In genomic region chr7:16783224-16783688, GRCm38 (mm10) we compare ENCODE assay signal across 8 mouse cellular contexts. TPM values are rescaled to one million over a fixed set of nuclear protein-coding genes. Genes with fewer than 3 reads are reported as not detected.
DNase-seq lines count a peak whose midpoint lies in the region; ATAC-seq and TF ChIP-seq lines count a peak whose summit lies in the region.

No protein-coding gene starts in this region.

- H3K4me1 ChIP-seq in ES-Bruce4 (ENCODE audit: control insufficient read depth, insufficient read depth, low read length) = peaks cover 6% of the 10 kb centered on the region
- peaks cover 23% of the 10 kb centered on the region for H3K4me1 ChIP-seq in embryonic facial prominence, embryonic 12.5 days
- H3K4me1 ChIP-seq in hindbrain, embryonic 12.5 days = peaks cover 36% of the 10 kb centered on the region
- peaks cover 62% of the 10 kb centered on the region for H3K4me1 ChIP-seq in liver, embryonic 15.5 days (replicated peaks)

- H3K27me3 ChIP-seq in ES-Bruce4 (ENCODE audit: control insufficient read depth, insufficient read depth, low read length, poor library complexity, severe bottlenecking) = no peaks in the 10 kb centered on the region
- no peaks in the 10 kb centered on the region for H3K27me3 ChIP-seq in embryonic facial prominence, embryonic 12.5 days
- H3K27me3 ChIP-seq in hindbrain, embryonic 12.5 days = no peaks in the 10 kb centered on the region
- no peaks in the 10 kb centered on the region for H3K27me3 ChIP-seq in liver, embryonic 15.5 days

- peak overlapping the region; percentile 99 for H3K4me2 ChIP-seq in embryonic facial prominence, embryonic 12.5 days (replicated peaks)
- peak overlapping the region; percentile 97 for H3K4me2 ChIP-seq in hindbrain, embryonic 12.5 days (replicated peaks)
- peak overlapping the region; percentile 84 for H3K4me2 ChIP-seq in liver, embryonic 15.5 days

- H3K36me3 ChIP-seq in ES-Bruce4 (ENCODE audit: control insufficient read depth, insufficient read depth, low read length, poor library complexity, severe bottlenecking) = peaks cover 18% of the 10 kb centered on the region
- peaks cover 11% of the 10 kb centered on the region; the same call in 1 of the 2 replicates for H3K36me3 ChIP-seq in embryonic facial prominence, embryonic 12.5 days
- H3K36me3 ChIP-seq in hindbrain, embryonic 12.5 days = no peaks in the 10 kb centered on the region
- peaks cover 43% of the 10 kb centered on the region for H3K36me3 ChIP-seq in liver, embryonic 15.5 days (replicated peaks)

- intact Hi-C loops in left cerebral cortex, postnatal 10 days (cut with DNase I) = no loop called here

- TF ChIP-seq POLR2A in ES-Bruce4 (IDR thresholded peaks at IDR 0.05; ENCODE audit: insufficient read depth, low read length) = no peak

- ATAC-seq in embryonic facial prominence, embryonic 12.5 days (ENCODE audit: insufficient number of reproducible peaks, insufficient read depth, low FRiP score, low TSS enrichment) = no peak
- ATAC-seq in hindbrain, embryonic 12.5 days (ENCODE audit: low FRiP score) = no peak
- peak; percentile 93 for ATAC-seq in liver, embryonic 15.5 days (ENCODE audit: insufficient read depth)

- peak overlapping the region; percentile 55; the same call in 1 of the 2 replicates for H3K27ac ChIP-seq in ES-Bruce4 (ENCODE audit: insufficient read depth, low read length)
- H3K27ac ChIP-seq in embryonic facial prominence, embryonic 12.5 days = peak overlapping the region; percentile 46; the same call in 1 of the 2 replicates
- H3K27ac ChIP-seq in hindbrain, embryonic 12.5 days = no peak overlapping the region
- H3K27ac ChIP-seq in liver, embryonic 15.5 days (replicated peaks) = peak overlapping the region; percentile 98

- peak overlapping the region; percentile 94 for H3K9ac ChIP-seq in ES-Bruce4 (ENCODE audit: low read depth, poor library complexity, severe bottlenecking)
- H3K9ac ChIP-seq in embryonic facial prominence, embryonic 12.5 days = peak overlapping the region; percentile 27; the same call in 1 of the 2 replicates
- peak overlapping the region; percentile 38; the same call in 1 of the 2 replicates for H3K9ac ChIP-seq in hindbrain, embryonic 12.5 days
- peak overlapping the region; percentile 98 for H3K9ac ChIP-seq in liver, embryonic 15.5 days

- peak overlapping the region; percentile 99 for H3K4me3 ChIP-seq in ES-Bruce4 (ENCODE audit: low read depth, low read length)
- H3K4me3 ChIP-seq in embryonic facial prominence, embryonic 12.5 days = peak overlapping the region; percentile 68
- peak overlapping the region; percentile 46 for H3K4me3 ChIP-seq in hindbrain, embryonic 12.5 days
- peak overlapping the region; percentile 98 for H3K4me3 ChIP-seq in liver, embryonic 15.5 days (replicated peaks)

- 17% methylated on average over 10 of the region's 10 CpGs for WGBS in embryonic facial prominence, embryonic 12.5 days
- 21% methylated on average over 10 of the region's 10 CpGs for WGBS in hindbrain, embryonic 12.5 days
- whole genome bisulfite sequencing in liver, embryonic 15.5 days (ENCODE audit: insufficient replicate concordance) = 3% methylated on average over 10 of the region's 10 CpGs

- DNase-seq in natural killer cell, adult 2 months (ENCODE audit: low spot score in 2 of 2) = peak; percentile 10 to 24
- DNase-seq in left cerebral cortex, postnatal 10 days (ENCODE audit: extremely low spot score in 1 of 2, low spot score in 2 of 2) = no peak
- no peak for DNase-seq in left cerebral cortex, adult 9 months (ENCODE audit: low spot score in 2 of 2)
- no peak for DNase-seq in right cerebral cortex, postnatal 25 days

- no peak for TF ChIP-seq EP300 in ES-Bruce4 (IDR thresholded peaks at IDR 0.05; ENCODE audit: insufficient read depth, low read depth, low read length)

- TF ChIP-seq CTCF in ES-Bruce4 (IDR thresholded peaks at IDR 0.05; ENCODE audit: low read depth, low read length) = no peak

- H3K9me3 ChIP-seq in ES-Bruce4 (replicated peaks; ENCODE audit: control insufficient read depth, insufficient read depth, low read length, poor library complexity, severe bottlenecking) = no peaks in the 10 kb centered on the region
- no peaks in the 10 kb centered on the region for H3K9me3 ChIP-seq in embryonic facial prominence, embryonic 12.5 days
- H3K9me3 ChIP-seq in hindbrain, embryonic 12.5 days (replicated peaks) = no peaks in the 10 kb centered on the region
- no peaks in the 10 kb centered on the region for H3K9me3 ChIP-seq in liver, embryonic 15.5 days (replicated peaks)

RNA-seq across cellular contexts. Expression of gene Slc1a5, which starts 2.1 kb away (rescaled TPM):
- 101 and 108 TPM in 2 replicates for polyA plus RNA-seq in ES-Bruce4 (2011; ENCODE audit: insufficient read depth, insufficient read length, low read depth, missing spikeins)
- polyA plus RNA-seq in embryonic facial prominence, embryonic 12.5 days (2016; fragmentation: Nextera tagmentation; extraction: Ambion mirVana) = 33.3 and 34.0 TPM in 2 replicates
- polyA plus RNA-seq in hindbrain, embryonic 12.5 days (2016; fragmentation: Nextera tagmentation; extraction: Ambion mirVana) = 20.2 and 20.5 TPM in 2 replicates
- 120 and 144 TPM in 2 replicates for polyA plus RNA-seq in liver, embryonic 15.5 days (2015; fragmentation: Nextera tagmentation; extraction: Ambion mirVana)
- total RNA-seq in left cerebral cortex, postnatal 10 days (2021) = 1 to 10 TPM; 3.9 to 4.3 TPM

RNA-seq across cellular contexts. Expression of gene Strn4, which starts 32.4 kb away (rescaled TPM):
- 53.5 and 55.5 TPM in 2 replicates for polyA plus RNA-seq in ES-Bruce4 (2011; ENCODE audit: insufficient read depth, insufficient read length, low read depth, missing spikeins)
- 149 and 152 TPM in 2 replicates for polyA plus RNA-seq in embryonic facial prominence, embryonic 12.5 days (2016; fragmentation: Nextera tagmentation; extraction: Ambion mirVana)
- polyA plus RNA-seq in hindbrain, embryonic 12.5 days (2016; fragmentation: Nextera tagmentation; extraction: Ambion mirVana) = 180 and 183 TPM in 2 replicates
- 30.9 and 37.8 TPM in 2 replicates for polyA plus RNA-seq in liver, embryonic 15.5 days (2015; fragmentation: Nextera tagmentation; extraction: Ambion mirVana)
- 100 to 1,000 TPM; 269 to 272 TPM for total RNA-seq in left cerebral cortex, postnatal 10 days (2021)

RNA-seq across cellular contexts. Expression of gene Fkrp, which starts 33.3 kb away (rescaled TPM):
- polyA plus RNA-seq in ES-Bruce4 (2011; ENCODE audit: insufficient read depth, insufficient read length, low read depth, missing spikeins) = 14.7 and 17.4 TPM in 2 replicates
- 31.4 and 33.6 TPM in 2 replicates for polyA plus RNA-seq in embryonic facial prominence, embryonic 12.5 days (2016; fragmentation: Nextera tagmentation; extraction: Ambion mirVana)
- 38.7 and 39.1 TPM in 2 replicates for polyA plus RNA-seq in hindbrain, embryonic 12.5 days (2016; fragmentation: Nextera tagmentation; extraction: Ambion mirVana)
- 8.2 and 9.0 TPM in 2 replicates for polyA plus RNA-seq in liver, embryonic 15.5 days (2015; fragmentation: Nextera tagmentation; extraction: Ambion mirVana)
- 10 to 100 TPM; 49.9 to 51.7 TPM for total RNA-seq in left cerebral cortex, postnatal 10 days (2021)

RNA-seq across cellular contexts. Expression of gene Ap2s1, which starts 45.0 kb away (rescaled TPM):
- polyA plus RNA-seq in ES-Bruce4 (2011; ENCODE audit: insufficient read depth, insufficient read length, low read depth, missing spikeins) = 88.3 and 91.5 TPM in 2 replicates
- 261 and 274 TPM in 2 replicates for polyA plus RNA-seq in embryonic facial prominence, embryonic 12.5 days (2016; fragmentation: Nextera tagmentation; extraction: Ambion mirVana)
- 262 and 292 TPM in 2 replicates for polyA plus RNA-seq in hindbrain, embryonic 12.5 days (2016; fragmentation: Nextera tagmentation; extraction: Ambion mirVana)
- 162 and 176 TPM in 2 replicates for polyA plus RNA-seq in liver, embryonic 15.5 days (2015; fragmentation: Nextera tagmentation; extraction: Ambion mirVana)
- total RNA-seq in left cerebral cortex, postnatal 10 days (2021) = 100 to 1,000 TPM; 350 to 351 TPM

RNA-seq across cellular contexts. Expression of gene Prkd2, which starts 59.4 kb away (rescaled TPM):
- 18.4 and 18.5 TPM in 2 replicates for polyA plus RNA-seq in ES-Bruce4 (2011; ENCODE audit: insufficient read depth, insufficient read length, low read depth, missing spikeins)
- 15.3 and 16.8 TPM in 2 replicates for polyA plus RNA-seq in embryonic facial prominence, embryonic 12.5 days (2016; fragmentation: Nextera tagmentation; extraction: Ambion mirVana)
- 8.8 and 9.3 TPM in 2 replicates for polyA plus RNA-seq in hindbrain, embryonic 12.5 days (2016; fragmentation: Nextera tagmentation; extraction: Ambion mirVana)
- polyA plus RNA-seq in liver, embryonic 15.5 days (2015; fragmentation: Nextera tagmentation; extraction: Ambion mirVana) = 3.2 and 3.8 TPM in 2 replicates
- total RNA-seq in left cerebral cortex, postnatal 10 days (2021) = 1 to 10 TPM; 6.4 to 6.8 TPM

Comparison
In these comparisons a context has a peak if more than half of its experiments do, and no peak if none do; other contexts are left out.
1. H3K4me3 ChIP-seq: peak in every context shown above with its lines; median percentile 99 in ES-Bruce4; 98 in liver, embryonic 15.5 days; 68 in embryonic facial prominence, embryonic 12.5 days; 46 in hindbrain, embryonic 12.5 days.
2. H3K9ac ChIP-seq: peak in every context shown above with its lines; median percentile 98 in liver, embryonic 15.5 days; 94 in ES-Bruce4; 38 in hindbrain, embryonic 12.5 days; 27 in embryonic facial prominence, embryonic 12.5 days.
3. DNase-seq: peak in natural killer cell, adult 2 months (2 of 2); none in left cerebral cortex, postnatal 10 days (0 of 2), left cerebral cortex, adult 9 months (0 of 2) and right cerebral cortex, postnatal 25 days (single experiment).
4. Peak in every context shown above with its lines, with median percentiles within 50 percentile points of each other: H3K4me2 ChIP-seq.